Mouse (Mus musculus) heart, postnatal 36 days (tissue): Measurements from ENCODE around the gene Cir1. TPM values are rescaled to one million over a fixed set of nuclear protein-coding genes. Genes with fewer than 3 reads are reported as not detected.

Experiments
- DNase-seq, 2 experiments: peaks; one replicate each; pipeline ENCODE4 v3.0.0; 2021 to 2022
- intact Hi-C: fragments of 180-260 bp; cut with DNase I; formaldehyde crosslinking; loops from one replicate; pipeline ENCODE4 v1.15.1; 2025
- total RNA-seq, 2 experiments: library from RNA; stranded (reverse); gene quantifications; 2 replicates each; pipeline ENCODE4 v1.2.3; 2021

The Cir1 gene
- total RNA-seq, 2 experiments from 2014 or later = 18.1 to 20.5 TPM

GRCm38 (mm10) chr2:73304506-73304905 lies 8.0 kb downstream of the Cir1 start:
- intact Hi-C loops = no loop called here
- DNase-seq = no peak

GRCm38 (mm10) chr2:73302722-73303121 lies 9.8 kb downstream of the Cir1 start:
- intact Hi-C loops = no loop called here
- DNase-seq = no peak

GRCm38 (mm10) chr2:73301979-73302378 lies 10.5 kb downstream of the Cir1 start:
- intact Hi-C loops = no loop called here
- no peak for DNase-seq

GRCm38 (mm10) chr2:73298841-73299240 lies 13.7 kb downstream of the Cir1 start:
- intact Hi-C loops = no loop called here
- DNase-seq = no peak

- DNase-seq = no peak
- intact Hi-C loops = no loop called here
Measured at GRCm38 (mm10) chr2:73298154-73298553, 14.3 kb downstream of the Cir1 start.

GRCm38 (mm10) chr2:73295023-73295422 lies 17.5 kb downstream of the Cir1 start:
- intact Hi-C loops = no loop called here
- no peak for DNase-seq

- DNase-seq = no peak
- intact Hi-C loops = no loop called here
Measured at GRCm38 (mm10) chr2:73291130-73291529, 21.4 kb downstream of the Cir1 start.

GRCm38 (mm10) chr2:73285630-73286029 lies 26.9 kb downstream of the Cir1 start:
- DNase-seq = no peak
- intact Hi-C loops = no loop called here

- intact Hi-C loops = no loop called here
- DNase-seq = no peak
Measured at GRCm38 (mm10) chr2:73281707-73282106, 30.8 kb downstream of the Cir1 start.

GRCm38 (mm10) chr2:73281048-73281661 lies 31.3 kb downstream of the Cir1 start:
- intact Hi-C loops = no loop called here
- no peak for DNase-seq

GRCm38 (mm10) chr2:73280356-73281047 lies 32.0 kb downstream of the Cir1 start:
- DNase-seq = peak in 1 of 2 experiments; percentile 17
- intact Hi-C loops = no loop called here

- no peak for DNase-seq
- intact Hi-C loops = loop anchor here (5.0 to 10.0 kb wide), 3 partner anchors 215 to 1415 kb away; partner anchors contain the start of genes Hoxd10 and Hoxd9
Measured at GRCm38 (mm10) chr2:73279271-73280038, 33.0 kb downstream of the Cir1 start.

- intact Hi-C loops = loop anchor here (1.0 to 10.0 kb wide), 6 partner anchors 112 to 1416 kb away; partner anchors contain the start of genes Hoxd10 and Hoxd9
- DNase-seq = peak in 1 of 2 experiments; percentile 32
Measured at GRCm38 (mm10) chr2:73278869-73279268, 33.6 kb downstream of the Cir1 start.

- DNase-seq = peak; percentile 87 to 93
- intact Hi-C loops = loop anchor here (1.0 to 10.0 kb wide), 6 partner anchors 111 to 1417 kb away; partner anchors contain the start of genes Hoxd10 and Hoxd9
Measured at GRCm38 (mm10) chr2:73278131-73278854, 34.2 kb downstream of the Cir1 start.

GRCm38 (mm10) chr2:73277709-73278075 lies 34.8 kb downstream of the Cir1 start:
- intact Hi-C loops = loop anchor here (1.0 to 10.0 kb wide), 6 partner anchors 110 to 1417 kb away; partner anchors contain the start of genes Hoxd10 and Hoxd9
- DNase-seq = peak; percentile 26 to 44

GRCm38 (mm10) chr2:73277021-73277708 lies 35.3 kb downstream of the Cir1 start:
- intact Hi-C loops = loop anchor here (5.0 to 10.0 kb wide), 3 partner anchors 212 to 1418 kb away; partner anchors contain the start of genes Hoxd10 and Hoxd9
- peak in 1 of 2 experiments; percentile 47 for DNase-seq

GRCm38 (mm10) chr2:73276141-73276571 lies 36.3 kb downstream of the Cir1 start:
- intact Hi-C loops = loop anchor here (5.0 to 10.0 kb wide), 3 partner anchors 211 to 1419 kb away; partner anchors contain the start of genes Hoxd10 and Hoxd9
- DNase-seq = peak in 1 of 2 experiments; percentile 48

- DNase-seq = no peak
- intact Hi-C loops = loop anchor here (2.0 to 10.0 kb wide), 4 partner anchors 61 to 1419 kb away; partner anchors contain the start of genes Hoxd10 and Hoxd9
Measured at GRCm38 (mm10) chr2:73275261-73276040, 37.0 kb downstream of the Cir1 start.
